Mouse (Mus musculus) cerebellum, postnatal 36 days (tissue): ENCODE results near the gene Pih1d3.

Experiments used
- DNase-seq, 2 experiments: peaks; one replicate each; pipeline ENCODE4 v3.0.0; 2021 to 2022; ENCODE audit warnings: mixed read lengths in 2 of 2

The Pih1d3 gene

DNA sequence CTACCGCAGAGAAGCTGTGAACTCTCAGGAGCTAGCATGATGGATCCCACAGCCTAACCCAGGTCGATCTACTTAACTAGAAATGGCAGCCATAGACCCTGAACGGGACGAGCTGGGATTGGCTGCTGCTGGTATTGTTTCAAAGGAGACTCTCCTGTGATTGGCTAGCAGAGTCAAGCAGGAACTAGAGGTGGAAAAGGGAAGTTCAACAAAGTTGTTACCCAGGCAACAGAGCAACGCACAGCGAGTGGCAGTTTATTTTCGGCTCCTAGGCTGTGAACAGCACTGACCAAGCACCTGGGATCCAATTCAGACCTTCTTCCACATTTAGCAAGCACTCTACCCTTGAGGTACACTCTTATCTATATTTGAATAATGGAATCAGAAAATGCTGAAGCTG lies at the start of gene Pih1d3, which contains the start of gene 4931428L18Rik:
Gene Pih1d3 (plus strand): TSS at position 275 of the 400 bp plus-strand sequence.
Gene 4931428L18Rik (minus strand): TSS at position 121 of the 400 bp plus-strand sequence.
- DNase-seq, result no peak

DNA sequence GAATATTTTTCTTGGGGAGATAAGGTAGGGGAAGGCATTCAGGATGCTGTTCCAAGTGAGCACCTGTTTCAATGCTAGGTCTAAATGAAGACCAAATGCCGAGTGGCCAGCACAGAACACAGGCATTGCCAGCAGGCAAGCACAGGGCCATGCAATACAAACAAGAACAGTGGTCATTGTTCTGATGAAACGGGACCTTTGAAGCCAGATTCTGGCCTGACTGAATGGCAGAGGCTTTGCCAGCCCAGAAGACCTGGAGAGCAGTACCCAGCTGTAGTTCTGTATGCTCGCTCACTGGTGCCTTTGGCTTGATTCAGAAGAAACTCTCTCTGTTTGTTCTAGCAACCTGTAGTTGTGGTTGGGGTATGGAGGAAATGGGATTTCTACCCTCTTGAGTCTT lies 47.2 kb upstream of the Pih1d3 start:
- DNase-seq, result no peak

DNA sequence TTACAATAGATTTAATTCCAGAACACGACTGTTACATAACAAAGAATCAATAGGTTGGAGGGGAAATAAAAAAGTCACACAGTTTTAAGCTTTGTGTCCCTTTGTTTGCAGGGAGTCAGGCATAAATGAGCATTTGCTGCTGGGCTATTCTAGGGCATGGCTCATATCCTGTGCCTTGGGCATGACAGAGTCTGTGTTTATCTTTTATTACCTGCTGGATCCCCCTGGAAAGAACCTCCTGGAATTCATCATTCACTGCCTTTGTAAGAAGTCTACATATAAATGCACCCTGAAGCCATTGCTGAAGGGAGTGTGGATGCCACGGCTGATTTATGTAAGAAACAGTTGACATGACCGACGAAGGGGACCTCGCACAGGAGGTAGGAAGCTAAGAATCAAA lies 46.5 kb upstream of the Pih1d3 start, which contains the start of gene Lgsn:
Gene Lgsn (plus strand): TSS at position 301 of the 400 bp plus-strand sequence.
- DNase-seq, result no peak

DNA sequence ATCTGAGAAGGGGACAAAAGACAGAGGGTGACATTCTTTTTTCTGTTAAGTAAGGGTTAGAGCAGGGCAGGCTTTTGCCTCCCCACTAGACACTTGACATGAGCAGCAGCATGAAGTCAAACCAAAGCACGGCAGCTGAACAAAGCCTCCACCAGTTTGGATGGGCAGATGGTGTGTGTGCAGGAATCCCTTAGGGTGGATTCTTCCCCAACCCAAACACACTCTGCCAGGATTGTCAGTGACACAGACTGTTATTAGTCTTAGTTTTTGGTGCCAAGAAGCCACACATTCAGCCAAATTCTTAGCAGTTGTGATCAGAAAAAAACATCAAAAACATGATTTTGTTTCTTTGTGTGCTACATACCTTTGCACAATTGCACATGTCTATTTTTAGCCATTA lies 44.4 kb upstream of the Pih1d3 start:
- DNase-seq, result peak; percentile 41 to 46

DNA sequence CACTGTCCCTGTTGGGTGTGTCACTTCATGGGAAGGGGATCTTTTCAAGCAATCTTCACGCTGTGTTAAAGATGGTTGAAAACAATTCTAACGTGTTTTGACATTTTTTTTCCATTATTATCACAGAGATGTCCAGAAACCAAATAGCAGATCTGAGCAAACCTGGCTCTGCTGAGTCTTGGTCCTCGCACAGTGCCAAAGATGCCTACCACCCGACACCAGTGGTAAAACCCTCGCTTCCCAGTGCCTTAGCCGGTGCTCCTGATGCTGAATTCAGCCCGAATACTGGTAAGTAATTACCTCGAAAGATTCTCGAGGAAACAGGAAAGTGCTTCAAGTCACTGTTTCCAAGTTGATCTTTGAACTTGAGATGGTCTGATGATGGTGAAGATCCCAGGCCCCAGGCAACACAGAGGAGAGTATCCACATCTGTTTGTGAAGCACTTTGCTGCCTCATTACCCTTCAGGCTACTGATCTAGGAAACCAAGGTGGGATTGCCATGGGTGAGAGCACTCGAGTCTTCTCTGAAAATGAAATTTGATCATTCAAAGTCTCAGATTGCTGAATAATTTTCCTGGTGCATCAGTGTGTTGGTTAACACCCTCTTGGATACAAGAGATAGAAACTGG lies 32.3 kb upstream of the Pih1d3 start:
- DNase-seq, result no peak

DNA sequence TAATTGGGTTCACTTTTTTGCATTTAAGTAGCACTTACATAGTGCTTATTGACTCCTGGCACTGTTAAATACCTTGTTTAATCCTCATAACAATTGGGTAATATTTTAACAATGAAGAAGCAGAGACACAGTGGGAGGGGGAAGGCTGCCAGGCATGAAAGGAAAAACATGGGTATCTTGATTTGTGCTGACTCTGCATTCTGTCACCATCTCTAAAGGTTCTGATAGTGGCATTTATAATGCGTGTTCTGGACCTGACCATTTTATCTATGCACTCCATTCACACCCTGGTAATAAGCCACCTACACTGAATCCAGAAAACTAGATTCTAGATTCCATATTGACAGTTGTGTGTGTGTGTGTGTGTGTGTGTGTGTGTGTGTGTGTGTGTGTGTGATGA lies 27.0 kb upstream of the Pih1d3 start:
- DNase-seq, result no peak

DNA sequence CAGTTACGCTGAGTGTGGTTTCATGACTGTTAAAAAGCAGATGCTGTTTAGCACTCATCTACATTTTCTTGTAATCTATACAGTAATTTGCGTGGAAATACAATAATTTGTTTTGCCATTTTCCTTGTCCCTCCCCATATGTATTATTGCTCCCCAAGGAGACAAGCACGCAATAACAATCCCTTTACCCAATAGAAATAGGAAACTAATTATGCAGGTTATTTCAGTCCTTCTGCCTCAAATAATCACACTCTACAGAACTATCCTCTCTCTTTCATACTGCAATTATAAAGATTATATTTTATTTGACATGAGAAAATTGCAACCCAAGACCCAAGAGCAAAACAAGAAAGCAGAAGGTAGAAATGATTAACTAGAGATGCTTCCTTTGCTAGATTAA lies 25.7 kb upstream of the Pih1d3 start:
- DNase-seq, result no peak

DNA sequence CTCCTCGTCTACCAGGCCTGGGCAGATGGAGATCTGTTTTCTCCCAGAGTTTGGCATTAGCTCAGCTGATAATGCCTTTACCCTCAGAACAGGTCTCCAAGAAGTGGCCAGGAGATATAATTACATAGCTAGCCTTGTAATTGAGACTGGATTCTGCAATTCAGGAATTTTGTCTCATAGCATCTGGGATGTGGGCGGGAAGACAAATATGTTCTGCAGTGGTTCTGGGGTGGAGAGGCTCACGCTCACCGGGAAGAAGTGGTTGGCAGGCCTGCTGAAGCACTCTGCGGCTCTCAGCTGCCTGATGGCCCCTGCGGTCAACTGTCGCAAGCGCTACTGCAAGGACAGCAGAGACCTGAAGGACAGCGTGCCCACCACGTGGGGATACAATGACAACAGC lies 18.9 kb upstream of the Pih1d3 start:
- no peak for DNase-seq

DNA sequence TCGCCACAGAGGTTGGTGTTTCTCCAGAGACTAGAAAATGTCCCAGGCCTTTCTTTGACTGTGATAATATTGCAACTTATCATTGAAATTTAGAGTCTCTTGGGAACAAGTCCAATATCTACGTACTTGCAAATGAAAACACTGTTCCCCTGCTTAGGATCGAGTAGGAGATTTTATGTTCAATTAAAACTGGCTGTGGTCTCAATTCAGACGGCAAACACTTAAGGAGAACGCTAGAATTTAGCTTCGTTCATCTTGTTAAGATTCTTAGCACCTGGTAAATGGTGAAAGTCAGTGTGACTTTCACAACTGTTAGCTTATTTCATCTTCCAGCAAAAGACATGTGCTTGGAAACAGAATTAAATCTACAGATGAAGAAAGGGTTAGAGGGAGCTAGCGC lies 17.3 kb upstream of the Pih1d3 start:
- DNase-seq, result no peak

DNA sequence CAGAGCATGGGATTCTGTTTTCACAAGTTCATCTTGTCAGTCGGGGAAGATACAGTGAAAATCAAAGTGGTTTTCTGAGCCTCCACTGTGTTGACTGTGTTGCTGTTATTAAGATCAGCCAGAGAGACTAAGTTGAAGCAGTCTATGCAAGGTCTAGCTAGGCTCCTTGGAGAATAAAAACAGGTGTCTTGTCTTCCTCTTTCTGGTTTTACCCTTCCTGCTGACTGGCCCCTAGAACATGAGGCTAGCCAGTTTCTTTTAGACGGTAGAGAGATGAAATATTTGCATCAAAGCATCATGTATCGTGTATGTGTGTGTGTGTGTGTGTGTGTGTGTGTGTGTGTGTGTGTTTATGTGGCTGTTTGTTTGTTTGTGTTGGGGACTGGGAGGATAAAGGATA lies 16.9 kb upstream of the Pih1d3 start:
- no peak for DNase-seq

DNA sequence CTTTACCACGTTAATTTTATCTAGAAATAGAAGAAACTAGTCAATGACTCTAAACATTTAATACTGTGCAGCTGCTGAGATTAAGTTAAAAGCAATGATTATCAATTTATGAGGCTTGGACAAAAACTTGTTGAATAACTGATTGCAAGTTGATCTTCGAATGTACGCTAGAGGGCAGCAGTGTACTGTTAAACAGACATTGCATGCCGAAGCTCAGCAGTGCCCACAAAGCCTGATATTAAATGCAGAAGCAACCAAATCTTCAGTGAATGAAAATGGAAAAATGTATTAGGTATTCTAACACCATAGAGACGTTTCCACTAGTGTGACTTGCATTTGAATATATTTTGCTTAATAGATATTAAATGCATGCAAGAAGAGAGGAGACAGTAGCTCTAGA lies 12.5 kb upstream of the Pih1d3 start:
- DNase-seq, result peak; percentile 39 to 61

DNA sequence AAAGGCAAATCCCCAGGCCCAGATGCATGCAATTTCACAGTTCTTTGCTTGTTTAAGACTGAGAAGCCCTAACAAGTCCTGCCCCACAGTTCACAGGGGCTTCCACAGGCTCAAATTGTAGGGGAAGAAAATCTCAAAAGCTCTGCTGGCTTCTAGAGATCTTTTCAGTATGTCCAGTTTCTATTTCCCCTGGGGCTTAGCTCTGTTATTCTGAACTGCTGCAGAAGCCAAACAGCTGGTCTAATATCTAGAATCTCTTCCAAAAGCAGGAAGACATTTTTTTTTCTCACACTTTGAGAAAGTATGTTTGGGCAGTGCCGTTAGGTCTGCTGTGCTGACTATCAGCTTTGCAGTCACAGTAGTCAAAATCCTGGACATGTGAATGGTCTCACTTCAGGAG lies 7.8 kb upstream of the Pih1d3 start:
- no peak for DNase-seq

DNA sequence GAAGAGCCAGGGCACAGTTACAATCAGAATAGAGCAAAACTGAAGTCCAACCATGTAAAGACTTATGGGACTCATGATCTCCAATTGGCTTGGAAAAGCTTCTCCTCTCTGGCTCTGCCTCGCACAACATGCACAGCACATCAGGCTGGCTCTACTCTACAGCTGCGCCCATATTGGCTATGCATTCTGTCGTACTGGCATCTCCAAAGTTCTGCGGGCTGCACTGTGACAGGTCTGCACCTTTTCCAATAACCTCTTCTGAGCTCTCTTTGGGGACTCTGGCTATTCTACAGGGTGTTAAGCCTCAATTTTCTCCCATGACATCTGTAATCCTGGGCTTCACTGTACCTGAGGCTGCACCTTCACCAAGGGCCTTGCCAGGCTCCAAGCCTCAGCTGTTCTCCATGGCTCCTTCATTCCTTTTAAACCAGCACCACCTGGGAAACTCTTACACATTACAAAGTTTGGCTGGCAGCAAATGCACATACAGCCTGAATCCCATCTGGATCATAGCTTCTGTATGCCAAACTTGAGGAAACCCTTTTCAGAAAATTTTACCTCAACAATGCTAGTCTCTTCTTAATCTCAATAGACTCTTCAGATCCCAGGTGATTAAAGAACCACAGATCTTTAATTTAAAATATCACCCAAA lies 1.9 kb upstream of the Pih1d3 start:
- DNase-seq, result no peak

DNA sequence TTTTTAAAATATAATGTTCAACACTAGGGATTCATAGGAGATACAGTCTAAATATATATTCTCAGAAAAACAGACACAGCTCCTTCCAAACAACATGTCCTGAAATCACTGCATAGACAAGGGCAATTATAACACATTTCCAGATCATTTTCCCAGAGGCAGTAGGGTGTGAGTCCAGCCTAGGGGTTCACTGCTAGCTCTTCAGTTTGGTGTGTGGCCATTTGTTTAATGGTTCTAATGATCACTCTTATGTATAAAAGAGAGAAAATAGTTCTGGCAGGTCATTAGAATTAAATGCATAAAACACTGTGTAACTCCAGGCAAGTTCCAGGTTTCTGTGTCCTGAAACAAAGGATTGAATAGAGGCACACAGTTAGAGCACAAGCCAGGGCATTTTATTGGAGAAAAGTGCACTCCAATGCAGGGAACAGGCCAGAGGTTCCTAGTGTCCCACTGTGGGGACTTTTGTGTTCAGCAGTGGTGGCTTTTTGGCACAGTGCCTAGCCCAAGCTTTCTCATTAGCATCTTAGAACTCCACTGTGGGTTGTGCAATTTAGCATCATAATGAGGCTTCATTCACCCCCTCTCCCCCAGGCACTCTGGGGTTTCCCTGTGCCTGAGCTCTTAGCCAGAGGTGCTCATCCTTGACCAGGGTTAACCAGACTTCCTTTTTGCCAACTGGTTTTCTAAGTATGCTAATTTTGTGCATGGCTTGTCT lies 10.8 kb downstream of the Pih1d3 start:
- DNase-seq, result peak in 1 of 2 experiments; percentile 6

DNA sequence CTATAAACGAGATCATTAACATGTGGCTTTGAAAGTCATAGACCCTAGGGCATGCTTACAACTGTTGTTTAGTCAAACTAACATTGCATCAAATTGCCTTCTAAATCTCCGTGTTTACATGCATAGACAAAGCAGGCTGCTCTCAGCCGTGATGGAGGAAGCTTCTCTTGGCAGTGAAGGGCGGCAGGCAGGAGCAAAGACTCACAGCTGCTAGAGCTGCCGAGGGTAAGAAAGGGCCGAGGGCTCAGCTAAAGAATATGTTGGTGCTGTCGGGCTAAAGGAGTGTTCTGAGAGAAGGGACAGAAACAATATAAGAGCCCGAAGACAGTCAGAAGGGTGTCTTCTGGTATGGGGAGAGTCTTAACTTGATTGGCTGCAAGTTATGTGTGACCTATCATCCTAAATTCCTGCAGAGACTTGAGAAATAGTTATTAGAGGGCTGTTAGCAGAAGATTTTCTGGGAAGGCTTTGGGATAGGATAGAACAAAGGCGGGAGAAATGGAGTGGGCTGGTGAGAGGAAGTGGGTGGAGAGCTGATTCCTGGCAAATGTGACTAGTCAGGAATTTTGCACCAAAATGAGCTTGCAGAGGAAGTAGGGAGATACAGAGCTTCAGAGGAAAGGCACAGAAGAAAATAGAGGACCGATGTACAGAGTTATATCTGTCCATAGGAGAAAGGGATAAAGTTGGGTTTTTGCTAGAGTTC lies 37.7 kb downstream of the Pih1d3 start:
- DNase-seq, result no peak
